Mouse (Mus musculus) forebrain, postnatal 0 days (tissue): ENCODE data around the gene Add2. TPM values are rescaled to one million over a fixed set of nuclear protein-coding genes. Genes with fewer than 3 reads are reported as not detected.

Source experiments
- ATAC-seq: fragments of 200-750 bp; cut with Nextera tagmentation; 2 replicates; pipeline ENCODE4 v1.8.0; 2017; ENCODE audit warnings: mild to moderate bottlenecking, moderate library complexity
- DNase-seq: peaks from one replicate; pipeline ENCODE4 v3.0.0-alpha.2; 2015
- H3K27ac ChIP-seq: fragments of 300-500 bp; sonication (generic); 2 replicates; pipeline ENCODE4 v1.5.1; 2014; ENCODE audit warnings: low read depth, mild to moderate bottlenecking, antibody characterized with exemption, low read length, moderate library complexity, mixed read lengths
- H3K27me3 ChIP-seq: fragments of 300-500 bp; sonication (generic); 2 replicates; pipeline ENCODE4 v1.6.1; 2014; ENCODE audit warnings: mild to moderate bottlenecking, low read length, mixed read lengths; ENCODE audit not compliant: insufficient read depth
- H3K36me3 ChIP-seq: fragments of 300-500 bp; sonication (generic); 2 replicates; pipeline ENCODE4 v1.6.1; 2014; ENCODE audit warnings: mild to moderate bottlenecking, moderate library complexity; ENCODE audit not compliant: insufficient read depth
- H3K4me1 ChIP-seq: fragments of 300-500 bp; sonication (generic); 2 replicates; pipeline ENCODE4 v1.6.1; 2014; ENCODE audit warnings: antibody characterized with exemption; ENCODE audit not compliant: insufficient read depth
- H3K4me2 ChIP-seq: fragments of 300-500 bp; sonication (generic); 2 replicates; pipeline ENCODE4 v1.6.1; 2014; ENCODE audit warnings: low read depth, mild to moderate bottlenecking, moderate library complexity
- H3K4me3 ChIP-seq: fragments of 300-500 bp; sonication (generic); 2 replicates; pipeline ENCODE4 v1.5.1; 2014; ENCODE audit warnings: low read depth, low read length, mixed read lengths
- H3K9ac ChIP-seq: fragments of 300-500 bp; sonication (generic); 2 replicates; pipeline ENCODE4 v1.6.1; 2014; ENCODE audit warnings: mild to moderate bottlenecking
- H3K9me3 ChIP-seq: fragments of 300-500 bp; sonication (generic); 2 replicates; pipeline ENCODE4 v1.6.1; 2016; ENCODE audit warnings: low read length
- CTCF ChIP-seq: sonication (generic); IDR thresholded peaks from 2 replicates; pipeline ENCODE4 v1.5.1; 2016; ENCODE audit warnings: antibody characterized with exemption, control low read depth, low read depth
- WGBS: fragments of 180-500 bp; shearing (Covaris S2); extraction: QIAGEN DNeasy Blood & Tissue Kit; methylation state at CpG from one replicate; pipeline ENCODE4 v1.1.7; 2014; 5-methylcytosine and 5-hydroxymethylcytosine counted together
- polyA plus RNA-seq: library from polyadenylated mRNA; unstranded; fragments of >200 nt; fragmentation: Nextera tagmentation; extraction: Ambion mirVana; gene quantifications from 2 replicates; pipeline ENCODE4 v1.2.1, GENCODE M21; 2015
- total RNA-seq: library from RNA; depleted of rRNA; stranded (reverse); fragments of >200 nt; gene quantifications from 2 replicates; pipeline ENCODE4 v1.2.3, GENCODE M21; 2014

Gene Add2
- total and polyA plus RNA-seq, 2 experiments from 2014 or later, result 186 to 267 TPM

DNA sequence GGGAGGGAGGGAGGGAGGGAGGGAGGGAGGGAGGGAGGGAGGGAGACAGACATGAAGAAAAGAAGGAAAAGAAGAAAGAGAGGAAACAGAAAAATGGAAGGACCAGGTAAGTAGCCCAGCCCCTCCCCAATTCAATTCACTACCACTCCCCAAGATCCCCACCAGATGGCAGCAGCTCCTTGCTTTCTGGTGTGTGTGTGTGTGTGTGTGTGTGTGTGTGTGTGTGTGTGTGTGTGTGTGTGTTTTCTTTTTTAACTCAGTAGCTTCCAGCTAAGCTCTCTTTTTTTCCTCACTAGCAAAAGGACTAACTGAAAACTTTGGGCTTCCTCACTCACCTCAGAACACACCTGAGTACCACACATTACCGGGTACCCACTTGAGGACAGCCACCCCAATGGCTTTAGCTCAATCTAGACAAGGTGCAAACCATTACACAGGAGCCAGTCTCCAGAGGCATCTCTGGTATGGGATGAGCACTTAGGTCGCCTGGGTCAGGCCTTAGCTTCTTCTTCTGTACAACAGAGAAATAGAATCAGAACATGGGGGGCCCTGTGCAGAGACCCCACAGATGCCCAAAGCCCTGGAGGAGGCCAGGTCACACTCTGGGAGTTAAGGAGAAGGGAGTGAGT is 98.6 kb downstream of the Add2 start:
- peak; percentile 86 for DNase-seq
- H3K27ac ChIP-seq, result no peak overlapping the region
- H3K9me3 ChIP-seq, result no peaks in the 10 kb centered on the region
- TF ChIP-seq CTCF, result peak; percentile 93
- H3K4me3 ChIP-seq, result no peak overlapping the region
- 57% methylated on average over 2 of the region's 2 CpGs for WGBS
- ATAC-seq, result peak; percentile 46; the same call in 1 of the 2 replicates
- H3K9ac ChIP-seq, result no peak overlapping the region
- no peaks in the 10 kb centered on the region for H3K4me1 ChIP-seq
- no peak overlapping the region for H3K4me2 ChIP-seq
- H3K36me3 ChIP-seq, result 0 out of 2 replicates have a peak, but pooled peaks cover 2% of the 10 kb centered on the region
- no peaks in the 10 kb centered on the region for H3K27me3 ChIP-seq

DNA sequence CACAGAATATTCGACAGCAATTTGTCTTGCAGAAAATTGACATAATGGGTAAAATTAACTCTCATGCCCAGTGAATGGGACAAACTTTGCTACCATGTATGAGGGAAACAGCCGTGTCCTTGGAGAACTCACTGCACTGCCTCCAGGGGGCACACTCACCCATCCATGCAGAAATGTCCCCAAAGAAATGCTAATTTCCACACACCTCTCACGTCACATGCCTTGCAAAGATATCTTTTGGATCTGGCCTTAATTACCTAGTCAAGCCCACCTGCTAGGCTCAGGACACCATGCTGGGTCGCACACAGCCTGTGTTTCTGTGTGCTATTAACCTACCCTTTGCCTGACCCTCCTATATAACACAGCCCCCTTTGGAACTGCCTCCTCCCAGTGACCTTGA is 100.0 kb downstream of the Add2 start:
- TF ChIP-seq CTCF, result peak; percentile 59
- H3K4me1 ChIP-seq, result no peaks in the 10 kb centered on the region
- 42% methylated on average over 4 of the region's 4 CpGs for WGBS
- no peak overlapping the region for H3K4me3 ChIP-seq
- H3K4me2 ChIP-seq, result no peak overlapping the region
- no peak overlapping the region for H3K9ac ChIP-seq
- no peaks in the 10 kb centered on the region for H3K9me3 ChIP-seq
- no peaks in the 10 kb centered on the region for H3K27me3 ChIP-seq
- no peak for DNase-seq
- no peak overlapping the region for H3K27ac ChIP-seq
- ATAC-seq, result no peak
- H3K36me3 ChIP-seq, result no peaks in the 10 kb centered on the region

DNA sequence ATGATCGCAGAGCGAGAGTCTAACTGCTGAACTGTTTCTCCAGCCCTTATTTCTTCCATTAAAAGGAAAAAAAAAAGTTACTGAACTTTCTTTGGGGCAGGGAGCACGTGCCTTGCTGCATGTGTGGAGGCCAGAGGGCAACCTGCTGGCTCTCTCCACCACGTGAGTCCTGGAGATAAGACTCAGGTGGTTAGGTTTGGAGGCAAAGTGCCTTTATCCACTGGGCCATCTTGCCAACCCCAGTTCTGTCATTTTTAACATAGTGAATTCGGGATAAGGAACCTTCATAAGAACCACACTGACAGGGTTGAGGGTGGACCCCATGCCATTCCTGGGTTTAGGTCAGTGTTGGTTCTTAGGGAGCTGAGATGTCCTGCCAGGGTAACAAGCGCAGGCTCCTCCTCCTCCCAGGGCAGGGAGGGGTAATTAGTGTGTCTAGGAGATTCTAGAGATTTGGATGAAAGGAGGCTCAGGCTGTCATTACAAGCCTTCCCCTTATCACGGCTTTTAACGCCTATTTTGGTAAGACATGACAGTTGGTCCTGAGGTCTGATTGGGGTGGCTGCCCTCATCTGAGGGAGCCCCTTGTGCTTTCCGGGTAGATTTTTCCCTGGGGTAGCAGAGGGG is 101.5 kb downstream of the Add2 start:
- H3K9ac ChIP-seq, result no peak overlapping the region
- TF ChIP-seq CTCF, result no peak
- no peaks in the 10 kb centered on the region for H3K27me3 ChIP-seq
- H3K4me2 ChIP-seq, result no peak overlapping the region
- H3K27ac ChIP-seq, result no peak overlapping the region
- DNase-seq (no peak), ATAC-seq (no peak)
- no peaks in the 10 kb centered on the region for H3K36me3 ChIP-seq
- WGBS, result 71% methylated on average over 9 of the region's 9 CpGs
- H3K4me3 ChIP-seq, result no peak overlapping the region
- H3K4me1 ChIP-seq, result no peaks in the 10 kb centered on the region
- H3K9me3 ChIP-seq, result no peaks in the 10 kb centered on the region

DNA sequence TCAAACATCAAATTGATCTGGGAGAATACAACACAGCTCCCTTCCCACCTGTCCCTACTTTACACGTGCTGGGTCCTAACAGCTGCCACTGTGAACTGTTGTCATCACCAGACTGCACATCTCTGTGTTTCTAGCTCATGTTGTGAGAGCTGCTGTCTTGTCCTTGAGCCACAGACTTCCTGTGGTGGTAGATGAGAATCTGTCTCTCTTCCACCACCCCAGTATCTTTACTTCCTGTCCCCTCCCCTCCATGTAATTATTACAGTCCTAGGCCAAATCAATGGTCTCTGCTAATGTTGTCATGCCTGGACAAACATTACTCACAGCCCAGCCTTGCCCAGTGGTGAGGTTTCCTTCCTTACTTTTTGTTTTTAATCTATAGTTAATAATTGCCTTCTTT is 105.4 kb downstream of the Add2 start:
- no peaks in the 10 kb centered on the region for H3K36me3 ChIP-seq
- H3K4me2 ChIP-seq, result no peak overlapping the region
- WGBS, result 77% methylated on average over 1 of the region's 1 CpGs
- H3K9me3 ChIP-seq, result no peaks in the 10 kb centered on the region
- DNase-seq (no peak), ATAC-seq (no peak)
- H3K27me3 ChIP-seq, result no peaks in the 10 kb centered on the region
- no peak overlapping the region for H3K4me3 ChIP-seq
- TF ChIP-seq CTCF, result no peak
- H3K27ac ChIP-seq, result no peak overlapping the region
- no peaks in the 10 kb centered on the region for H3K4me1 ChIP-seq
- no peak overlapping the region for H3K9ac ChIP-seq

- no peak overlapping the region for H3K9ac ChIP-seq
- H3K27ac ChIP-seq, result no peak overlapping the region
- ATAC-seq, result no peak
- H3K27me3 ChIP-seq, result no peaks in the 10 kb centered on the region
- no peak overlapping the region for H3K4me2 ChIP-seq
- H3K9me3 ChIP-seq, result no peaks in the 10 kb centered on the region
- H3K36me3 ChIP-seq, result no peaks in the 10 kb centered on the region
- TF ChIP-seq CTCF, result no peak
- H3K4me1 ChIP-seq, result no peaks in the 10 kb centered on the region
- DNase-seq, result no peak
- 90% methylated on average over 3 of the region's 3 CpGs for WGBS
- no peak overlapping the region for H3K4me3 ChIP-seq
These were observed 107.7 kb downstream of the Add2 start for GRCm38 (mm10) chr6:86136206-86136605.

DNA sequence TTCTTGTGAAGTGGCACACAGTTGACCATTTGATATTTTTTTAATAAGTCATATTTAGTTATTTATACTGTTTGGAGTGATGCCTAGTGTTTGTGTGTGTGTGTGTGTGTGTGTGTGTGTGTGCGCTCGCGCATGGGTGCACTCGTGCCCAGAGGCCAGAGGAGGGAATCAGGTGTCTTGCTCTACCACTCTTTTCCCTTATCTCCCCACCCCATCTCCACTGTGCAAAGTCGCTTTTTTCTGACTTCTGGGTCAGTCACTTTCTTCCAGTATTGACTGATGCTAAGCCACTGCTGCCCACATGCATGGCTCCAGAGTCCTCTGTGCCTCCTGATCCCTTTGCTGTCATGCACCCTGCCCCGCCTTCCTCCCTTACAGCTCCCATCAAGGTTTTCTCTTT is 112.8 kb downstream of the Add2 start:
- H3K27ac ChIP-seq, result no peak overlapping the region
- 84% methylated on average over 6 of the region's 6 CpGs for WGBS
- ATAC-seq, result no peak
- H3K4me2 ChIP-seq, result no peak overlapping the region
- no peaks in the 10 kb centered on the region for H3K36me3 ChIP-seq
- DNase-seq, result no peak
- no peak for TF ChIP-seq CTCF
- H3K9me3 ChIP-seq, result no peaks in the 10 kb centered on the region
- no peaks in the 10 kb centered on the region for H3K27me3 ChIP-seq
- no peak overlapping the region for H3K4me3 ChIP-seq
- no peaks in the 10 kb centered on the region for H3K4me1 ChIP-seq
- no peak overlapping the region for H3K9ac ChIP-seq

DNA sequence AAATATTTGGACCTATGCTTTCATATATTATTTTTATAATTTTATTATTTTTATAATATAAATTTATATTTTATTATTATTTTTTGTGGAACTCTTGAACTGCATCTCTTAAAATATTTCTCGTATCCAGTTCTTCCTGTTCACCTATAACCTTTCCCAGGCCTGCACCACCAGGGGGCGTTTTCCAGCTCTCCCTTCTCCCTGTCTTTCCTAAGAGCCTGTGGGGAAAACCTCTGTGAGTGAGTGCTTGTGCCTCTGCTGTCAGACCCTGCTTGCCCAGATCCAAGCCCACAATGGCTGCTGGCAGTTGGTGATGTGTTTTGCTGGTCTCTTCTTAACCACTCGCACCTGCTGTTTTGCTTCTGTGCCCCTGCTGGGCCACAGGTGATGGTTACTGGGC is 113.3 kb downstream of the Add2 start:
- Histone ChIP-seq H3K4me3 (no peak overlapping the region), H3K4me1 (no peaks in the 10 kb centered on the region), H3K27me3 (no peaks in the 10 kb centered on the region), H3K27ac (no peak overlapping the region), H3K9me3 (no peaks in the 10 kb centered on the region), H3K4me2 (no peak overlapping the region), H3K9ac (no peak overlapping the region), H3K36me3 (no peaks in the 10 kb centered on the region)
- DNase-seq (peak; percentile 68), ATAC-seq (peak; percentile 62; the same call in 1 of the 2 replicates)
- 2% methylated on average over 3 of the region's 3 CpGs for WGBS
- peak; percentile 66 for TF ChIP-seq CTCF
